Mouse (Mus musculus) G1E-ER4 (cell line): Measurements from ENCODE around the gene Vps35. TPM values are rescaled to one million over a fixed set of nuclear protein-coding genes. Genes with fewer than 3 reads are reported as not detected.

Experiments
- GATA1 ChIP-seq: IDR thresholded peaks from one replicate; pipeline ENCODE4 v1.8.0; 2012; ENCODE audit warnings: low read length, inconsistent platforms
- polyA plus RNA-seq: library from polyadenylated mRNA; stranded (reverse); fragments of >175 nt; gene quantifications from 2 replicates; pipeline ENCODE4 v1.2.3, GENCODE M21; 2012

Vps35 gene
- 3.8 and 6.0 TPM in 2 replicates for polyA plus RNA-seq

GRCm38 (mm10) chr8:85299434-85300077 is at the start of gene Vps35, which contains the start of gene Orc6:
Gene Vps35, minus strand, starts transcription at chr8:85299802.
Gene Orc6, plus strand, starts transcription at chr8:85299632.
- TF ChIP-seq GATA1, result no peak

- no peak for TF ChIP-seq GATA1
These were observed 40.4 kb upstream of the Vps35 start for GRCm38 (mm10) chr8:85339871-85340573.

GRCm38 (mm10) chr8:85337681-85338080 is 38.1 kb upstream of the Vps35 start:
- TF ChIP-seq GATA1, result no peak

- no peak for TF ChIP-seq GATA1
These were observed 36.8 kb upstream of the Vps35 start for GRCm38 (mm10) chr8:85336211-85336933.

GRCm38 (mm10) chr8:85335105-85335504 is 35.5 kb upstream of the Vps35 start:
- peak; percentile 6 for TF ChIP-seq GATA1

DNA sequence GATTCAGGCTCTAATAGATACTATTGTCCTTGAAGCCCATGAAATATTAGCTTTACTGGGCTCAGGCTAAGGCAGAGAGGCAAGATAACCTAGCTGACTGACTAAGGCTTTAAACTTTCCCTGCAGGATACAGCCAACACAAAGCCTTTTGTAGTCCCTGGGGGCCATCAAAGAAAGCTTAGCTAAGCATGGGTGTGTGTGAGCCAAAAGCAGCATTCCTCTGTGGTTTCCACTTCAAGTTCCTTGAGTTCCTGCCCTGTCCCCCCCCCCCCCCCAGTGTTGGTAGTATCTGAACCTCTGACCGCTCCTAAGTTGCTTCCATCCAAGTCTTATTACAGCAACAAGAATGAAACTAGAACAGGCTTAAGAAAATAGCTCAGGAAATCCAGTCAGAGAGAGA is 29.9 kb upstream of the Vps35 start:
- no peak for TF ChIP-seq GATA1

- TF ChIP-seq GATA1, result no peak
These were observed 27.4 kb upstream of the Vps35 start for GRCm38 (mm10) chr8:85327036-85327435.

DNA sequence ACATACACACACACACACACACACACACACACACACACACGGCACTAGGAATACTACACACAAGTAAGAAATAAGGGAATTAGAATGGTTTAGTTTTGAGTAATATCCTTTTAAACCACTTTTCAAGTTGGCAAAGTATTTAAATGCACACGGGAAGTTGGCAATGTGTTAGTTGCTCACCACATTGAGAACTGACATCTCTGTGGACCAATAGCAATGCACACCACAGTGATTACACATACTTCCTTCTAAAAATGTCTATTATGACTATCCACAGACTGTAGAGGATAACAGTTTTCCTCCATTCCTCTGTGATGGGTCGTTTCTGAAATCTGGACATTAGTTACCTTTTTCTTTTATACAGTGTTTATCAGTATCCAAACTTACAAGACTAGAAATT is 23.5 kb upstream of the Vps35 start:
- no peak for TF ChIP-seq GATA1

GRCm38 (mm10) chr8:85321981-85322380 is 22.4 kb upstream of the Vps35 start:
- no peak for TF ChIP-seq GATA1

- peak; percentile 48 for TF ChIP-seq GATA1
These were observed 18.9 kb upstream of the Vps35 start for GRCm38 (mm10) chr8:85318534-85318933.

DNA sequence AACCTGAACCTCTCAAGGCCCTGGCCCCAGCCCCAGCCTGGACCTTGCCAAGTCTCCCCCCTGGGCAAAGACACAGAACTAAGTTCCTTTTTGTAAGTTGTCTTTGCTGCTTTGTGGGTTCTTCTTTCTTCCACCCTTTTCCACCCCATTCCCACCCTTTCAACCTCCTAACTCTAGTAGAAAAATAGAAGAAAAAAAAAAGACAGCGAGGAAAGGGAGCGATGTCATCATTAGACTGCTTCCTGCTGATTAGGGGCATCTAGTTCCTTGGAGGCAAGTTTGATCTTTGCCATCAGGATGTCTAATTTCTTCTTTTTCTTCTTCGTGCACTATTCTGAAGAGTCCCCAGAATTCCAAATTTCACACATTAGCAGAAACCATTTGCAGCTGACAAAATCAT is 13.4 kb upstream of the Vps35 start:
- no peak for TF ChIP-seq GATA1

DNA sequence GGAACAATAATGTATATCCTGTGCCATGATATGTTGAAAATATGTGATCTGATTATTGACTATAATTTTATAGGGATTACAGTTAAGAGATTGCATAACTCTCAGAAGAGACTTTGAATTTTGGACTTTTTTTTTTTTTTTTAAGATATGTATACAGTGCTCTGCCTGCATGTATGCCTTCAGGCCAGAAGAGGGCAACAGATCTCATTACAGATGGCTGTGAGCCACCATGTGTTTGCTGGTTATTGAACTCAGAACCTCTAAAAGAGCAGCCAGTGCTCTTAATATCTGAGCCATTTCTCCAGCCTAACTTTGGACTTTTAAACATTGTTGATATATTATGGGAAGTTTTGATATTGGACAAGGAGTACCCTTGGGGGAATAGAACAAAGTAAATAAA is 12.1 kb upstream of the Vps35 start:
- TF ChIP-seq GATA1, result no peak

DNA sequence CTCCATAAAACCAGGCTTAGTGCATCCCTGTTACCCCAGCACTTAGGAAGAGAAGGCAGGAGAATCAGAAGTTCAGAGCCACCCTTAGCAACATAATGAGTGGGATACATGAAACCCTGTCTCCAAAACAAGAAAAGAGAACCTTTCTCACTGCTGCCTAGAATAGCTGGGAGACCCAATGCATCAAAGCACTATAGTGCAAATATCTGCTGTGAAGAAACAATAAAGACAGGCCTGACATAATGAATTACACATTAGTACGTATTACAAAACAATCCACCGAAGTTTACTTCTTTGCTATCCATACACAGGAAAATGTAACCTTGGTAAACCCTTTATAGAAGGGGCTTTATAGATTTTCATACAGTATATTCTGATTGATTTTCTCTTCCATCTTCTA is 9.0 kb upstream of the Vps35 start:
- TF ChIP-seq GATA1, result no peak

DNA sequence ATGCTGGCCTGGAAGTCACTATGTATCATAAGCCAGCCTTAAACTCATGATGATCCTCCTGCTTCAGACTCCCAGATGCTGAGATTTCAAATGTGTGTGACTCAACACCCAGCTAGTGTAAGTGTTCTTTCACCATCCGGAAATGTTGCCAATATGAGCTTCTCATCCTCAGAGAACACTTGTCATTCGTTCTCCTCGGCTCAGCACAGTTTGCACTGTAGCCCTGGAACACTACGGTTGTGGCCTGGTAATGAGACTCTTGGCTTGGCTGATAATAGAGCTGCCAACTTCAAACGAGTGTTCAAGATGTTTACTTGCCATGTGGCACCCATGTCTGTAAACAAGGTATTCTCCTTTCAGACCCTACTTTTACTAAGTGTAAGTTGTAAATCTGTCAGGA is 3.9 kb upstream of the Vps35 start:
- no peak for TF ChIP-seq GATA1

DNA sequence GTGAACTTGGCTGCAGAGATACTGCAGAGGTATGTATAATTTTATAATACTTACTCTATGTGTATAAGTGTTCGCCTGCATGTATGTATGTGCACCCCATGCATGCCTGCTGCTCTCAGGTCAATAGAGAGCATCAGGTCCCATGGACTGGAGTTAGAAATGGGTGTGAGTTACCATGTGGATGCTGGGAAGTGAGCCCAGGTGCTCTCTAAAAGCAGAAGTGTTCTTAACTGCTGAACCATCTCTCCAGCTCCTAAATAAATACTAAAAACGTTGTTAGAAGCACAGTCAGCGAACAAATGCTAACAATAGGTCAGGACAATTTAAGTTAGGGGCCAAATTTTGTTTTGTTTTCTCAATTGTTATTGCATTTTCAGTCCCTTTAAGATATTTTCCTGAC is 3.3 kb upstream of the Vps35 start:
- no peak for TF ChIP-seq GATA1

GRCm38 (mm10) chr8:85301941-85302340 is 2.3 kb upstream of the Vps35 start:
- no peak for TF ChIP-seq GATA1

GRCm38 (mm10) chr8:85298600-85299433 is 785 bp downstream of the Vps35 start:
- TF ChIP-seq GATA1, result no peak
